Mouse (Mus musculus) MEL (cell line): ENCODE measurements around the gene Pdzd7. TPM values are rescaled to one million over a fixed set of nuclear protein-coding genes. Genes with fewer than 3 reads are reported as not detected.

Experiments
- DNase-seq: peaks from one replicate; pipeline ENCODE4 v3.0.0; 2011; ENCODE audit warnings: low read depth, low spot score
- H3K27ac ChIP-seq: 2 replicates; pipeline ENCODE4 v1.5.1; 2012; ENCODE audit warnings: low read depth, mild to moderate bottlenecking, control low read depth, low read length, moderate library complexity; ENCODE audit not compliant: control insufficient read depth
- H3K27me3 ChIP-seq, 2 experiments: fragments of 150-350 bp in 1 of 2; sonication (generic) in 1 of 2; 2 replicates each; pipeline ENCODE4 v1.6.1; 2012; ENCODE audit warnings: low read length in 2 of 2, mild to moderate bottlenecking in 2 of 2, improper control_type of control experiment in 1 of 2, moderate library complexity in 1 of 2; ENCODE audit not compliant: insufficient read depth in 2 of 2, control insufficient read depth in 1 of 2
- H3K36me3 ChIP-seq, 2 experiments: 2 replicates each; pipeline ENCODE4 v1.6.1; 2012 to 2014; ENCODE audit warnings: low read length in 2 of 2, improper control_type of control experiment in 1 of 2, inconsistent platforms in 1 of 2, mild to moderate bottlenecking in 1 of 2; ENCODE audit not compliant: insufficient read depth in 2 of 2, control insufficient read depth in 1 of 2
- H3K4me1 ChIP-seq, 2 experiments: fragments of 150-350 bp in 1 of 2; sonication (generic) in 1 of 2; 2 replicates each; pipeline ENCODE4 v1.6.1; 2012; ENCODE audit warnings: low read length in 2 of 2, improper control_type of control experiment in 1 of 2, mild to moderate bottlenecking in 1 of 2; ENCODE audit not compliant: insufficient read depth in 2 of 2, control insufficient read depth in 1 of 2
- H3K4me3 ChIP-seq, 2 experiments: fragments of 150-350 bp in 1 of 2; sonication (generic) in 1 of 2; 2 replicates each; pipeline ENCODE4 v1.5.1; 2012; ENCODE audit warnings: low read depth in 2 of 2, low read length in 2 of 2, mild to moderate bottlenecking in 2 of 2, moderate library complexity in 2 of 2, control low read depth in 1 of 2, improper control_type of control experiment in 1 of 2; ENCODE audit not compliant: control insufficient read depth in 1 of 2, insufficient read depth in 1 of 2
- H3K79me2 ChIP-seq: 2 replicates; pipeline ENCODE4 v1.6.1; 2012; ENCODE audit warnings: mild to moderate bottlenecking, low read length, moderate library complexity; ENCODE audit not compliant: control insufficient read depth, poor library complexity, insufficient read depth
- H3K9ac ChIP-seq: 2 replicates; pipeline ENCODE4 v1.6.1; 2012; ENCODE audit warnings: low read depth, mild to moderate bottlenecking, control low read depth, low read length, moderate library complexity; ENCODE audit not compliant: control insufficient read depth, poor library complexity, severe bottlenecking
- H3K9me3 ChIP-seq: fragments of 150-350 bp; sonication (generic); replicated peaks from 2 replicates; pipeline ENCODE4 v1.6.1; 2012; ENCODE audit warnings: mild to moderate bottlenecking, low read length, improper control_type of control experiment, moderate library complexity; ENCODE audit not compliant: insufficient read depth
- CTCF ChIP-seq, 3 experiments: IDR thresholded peaks in 2 of 3; conservative IDR thresholded peaks in 1 of 3; 2 replicates each; pipeline ENCODE4 v1.5.1; 2011 to 2012; ENCODE audit warnings: low read length in 3 of 3, low read depth in 2 of 3, mild to moderate bottlenecking in 2 of 3, improper control_type of control experiment in 1 of 3, inconsistent platforms in 1 of 3, mixed read lengths in 1 of 3, moderate library complexity in 1 of 3; ENCODE audit not compliant: control insufficient read depth in 1 of 3, insufficient read depth in 1 of 3, poor library complexity in 1 of 3, severe bottlenecking in 1 of 3
- ELF1 ChIP-seq: IDR thresholded peaks from 2 replicates; pipeline ENCODE4 v1.6.1; 2014; ENCODE audit warnings: low read depth, mild to moderate bottlenecking, inconsistent platforms, low read length, improper control_type of control experiment, moderate library complexity
- EP300 ChIP-seq, 2 experiments: IDR thresholded peaks; 2 replicates each; pipeline ENCODE4 v1.6.1; 2011; ENCODE audit warnings: improper control_type of control experiment in 2 of 2, low read length in 2 of 2, low read depth in 1 of 2, mild to moderate bottlenecking in 1 of 2
- HCFC1 ChIP-seq: IDR thresholded peaks from 2 replicates; pipeline ENCODE4 v1.6.1; 2012; ENCODE audit warnings: low read depth, mild to moderate bottlenecking, inconsistent platforms, low read length, improper control_type of control experiment, moderate library complexity
- MAFK ChIP-seq: IDR thresholded peaks from 2 replicates; pipeline ENCODE4 v1.6.1; 2011; ENCODE audit warnings: low read depth, mild to moderate bottlenecking, low read length, improper control_type of control experiment, borderline replicate concordance
- MAZ ChIP-seq: IDR thresholded peaks from 2 replicates; pipeline ENCODE4 v1.6.1; 2012; ENCODE audit warnings: low read depth, mild to moderate bottlenecking, inconsistent platforms, low read length, improper control_type of control experiment
- MEF2A ChIP-seq: IDR thresholded peaks from 2 replicates; pipeline ENCODE4 v1.6.1; 2014; ENCODE audit warnings: low read depth, mild to moderate bottlenecking, inconsistent platforms, low read length, improper control_type of control experiment; ENCODE audit not compliant: poor library complexity, insufficient replicate concordance, severe bottlenecking; ENCODE audit errors: extremely low read depth
- MXI1 ChIP-seq: IDR thresholded peaks from 2 replicates; pipeline ENCODE4 v1.6.1; 2011; ENCODE audit warnings: mild to moderate bottlenecking, low read depth, low read length, improper control_type of control experiment
- MYB ChIP-seq: IDR thresholded peaks from 2 replicates; pipeline ENCODE4 v1.6.1; 2011; ENCODE audit warnings: mild to moderate bottlenecking, low read depth, low read length, improper control_type of control experiment
- NELFE ChIP-seq: IDR thresholded peaks from 2 replicates; pipeline ENCODE4 v1.6.1; 2011; ENCODE audit warnings: low read depth, low read length, improper control_type of control experiment
- NRF1 ChIP-seq: IDR thresholded peaks from 2 replicates; pipeline ENCODE4 v1.6.1; 2014; ENCODE audit warnings: low read depth, mild to moderate bottlenecking, inconsistent platforms, low read length, improper control_type of control experiment, moderate library complexity; ENCODE audit not compliant: poor library complexity, insufficient read depth, severe bottlenecking
- POLR2A ChIP-seq, 2 experiments: IDR thresholded peaks; 2 replicates each; pipeline ENCODE4 v1.6.1; 2011 to 2012; ENCODE audit warnings: low read length in 2 of 2, mild to moderate bottlenecking in 2 of 2, control low read depth in 1 of 2, improper control_type of control experiment in 1 of 2, low read depth in 1 of 2, moderate library complexity in 1 of 2; ENCODE audit not compliant: control insufficient read depth in 1 of 2, insufficient read depth in 1 of 2, poor library complexity in 1 of 2
- POLR2AphosphoS2 ChIP-seq: IDR thresholded peaks from 2 replicates; pipeline ENCODE4 v1.6.1; 2011; ENCODE audit warnings: low read length, improper control_type of control experiment
- POLR2AphosphoS5 ChIP-seq: IDR thresholded peaks from 2 replicates; pipeline ENCODE4 v1.6.1; 2012; ENCODE audit warnings: low read depth, borderline replicate concordance, mild to moderate bottlenecking, inconsistent platforms, low read length, moderate library complexity, mixed read lengths
- RAD21 ChIP-seq: IDR thresholded peaks from 2 replicates; pipeline ENCODE4 v1.6.1; 2011; ENCODE audit warnings: mild to moderate bottlenecking, low read depth, low read length, improper control_type of control experiment
- RCOR1 ChIP-seq: IDR thresholded peaks from 2 replicates; pipeline ENCODE4 v1.6.1; 2012; ENCODE audit warnings: low read depth, mild to moderate bottlenecking, inconsistent platforms, low read length, improper control_type of control experiment
- TCF12 ChIP-seq: IDR thresholded peaks from 2 replicates; pipeline ENCODE4 v1.6.1; 2014; ENCODE audit warnings: low read depth, mild to moderate bottlenecking, inconsistent platforms, low read length, improper control_type of control experiment, moderate library complexity
- USF2 ChIP-seq, 2 experiments: IDR thresholded peaks; 2 replicates each; pipeline ENCODE4 v1.6.1; 2011 to 2012; ENCODE audit warnings: improper control_type of control experiment in 2 of 2, low read length in 2 of 2, borderline replicate concordance in 1 of 2, inconsistent platforms in 1 of 2, low read depth in 1 of 2, mild to moderate bottlenecking in 1 of 2; ENCODE audit not compliant: insufficient read depth in 1 of 2
- ZC3H11A ChIP-seq: IDR thresholded peaks from 2 replicates; pipeline ENCODE4 v1.6.1; 2012; ENCODE audit warnings: low read depth, mild to moderate bottlenecking, inconsistent platforms, low read length, improper control_type of control experiment
- ZKSCAN1 ChIP-seq: IDR thresholded peaks from 2 replicates; pipeline ENCODE4 v1.6.1; 2012; ENCODE audit warnings: low read depth, mild to moderate bottlenecking, inconsistent platforms, low read length, improper control_type of control experiment, moderate library complexity
- ZMIZ1 ChIP-seq: IDR thresholded peaks from 2 replicates; pipeline ENCODE4 v1.6.1; 2012; ENCODE audit warnings: low read depth, mild to moderate bottlenecking, inconsistent platforms, low read length, improper control_type of control experiment, moderate library complexity
- ZNF384 ChIP-seq: IDR thresholded peaks from 2 replicates; pipeline ENCODE4 v1.6.1; 2012; ENCODE audit warnings: low read depth, mild to moderate bottlenecking, inconsistent platforms, low read length, improper control_type of control experiment
- polyA plus RNA-seq, 2 experiments: library from polyadenylated mRNA; stranded (reverse) in 1 of 2; unstranded in 1 of 2; fragments of >175 nt in 1 of 2; fragments of >200 nt in 1 of 2; gene quantifications; 2 replicates each; pipeline versions ENCODE4 v1.2.1 to v1.2.4; 2012; ENCODE audit warnings: low replicate concordance in 2 of 2, low read depth in 1 of 2; ENCODE audit not compliant: insufficient read length in 2 of 2, insufficient read depth in 1 of 2, missing spikeins in 1 of 2
- total RNA-seq: library from RNA; depleted of rRNA; stranded (reverse); fragments of 300-350 nt; gene quantifications from 2 replicates; pipeline ENCODE4 v1.2.3, GENCODE M21; 2012

The Pdzd7 gene
- total and polyA plus RNA-seq, 3 experiments = 0.08 to 0.56 TPM; not detected in 1

GRCm38 (mm10) chr19:44999647-45000046, 45.9 kb downstream of the Pdzd7 start:
- no peak overlapping the region for H3K27ac ChIP-seq
- H3K9ac ChIP-seq = no peak overlapping the region
- DNase-seq = no peak
- H3K36me3 ChIP-seq = peaks cover 2 to 4% of the 10 kb centered on the region in 2 experiments
- no peak overlapping the region for H3K4me3 ChIP-seq
- H3K79me2 ChIP-seq = peaks cover 4% of the 10 kb centered on the region; the same call in 1 of the 2 replicates
- TF ChIP-seq NRF1 = no peak
- no peak for TF ChIP-seq ZC3H11A
- TF ChIP-seq CTCF (IDR thresholded peaks at IDR 0.05 in 2 of 3, conservative IDR thresholded peaks at IDR 0.05 in 1 of 3; ENCODE audit: control insufficient read depth in 1 of 3, insufficient read depth in 1 of 3, low read depth in 2 of 3, low read length in 3 of 3, poor library complexity in 1 of 3, severe bottlenecking in 1 of 3) = no peak
- no peak for TF ChIP-seq ELF1
- no peak for TF ChIP-seq MAFK
- no peak for TF ChIP-seq NELFE
- TF ChIP-seq MXI1 = no peak
- TF ChIP-seq POLR2AphosphoS2 = no peak
- TF ChIP-seq POLR2A (IDR thresholded peaks at IDR 0.05; ENCODE audit: control insufficient read depth in 1 of 2, insufficient read depth in 1 of 2, low read depth in 1 of 2, low read length in 2 of 2, poor library complexity in 1 of 2) = no peak
- TF ChIP-seq ZMIZ1 = no peak
- TF ChIP-seq RAD21 = no peak
- TF ChIP-seq HCFC1 = no peak
- no peak for TF ChIP-seq MAZ
- TF ChIP-seq EP300 (IDR thresholded peaks at IDR 0.05; ENCODE audit: low read depth in 1 of 2, low read length in 2 of 2) = no peak
- TF ChIP-seq, all 39 proteins: peak for 0
- H3K4me1 ChIP-seq = peaks cover 0 to 12% of the 10 kb centered on the region in 2 experiments; a peak in 3 of 4 replicates
- no peaks in the 10 kb centered on the region for H3K9me3 ChIP-seq
- no peaks in the 10 kb centered on the region for H3K27me3 ChIP-seq

DNA sequence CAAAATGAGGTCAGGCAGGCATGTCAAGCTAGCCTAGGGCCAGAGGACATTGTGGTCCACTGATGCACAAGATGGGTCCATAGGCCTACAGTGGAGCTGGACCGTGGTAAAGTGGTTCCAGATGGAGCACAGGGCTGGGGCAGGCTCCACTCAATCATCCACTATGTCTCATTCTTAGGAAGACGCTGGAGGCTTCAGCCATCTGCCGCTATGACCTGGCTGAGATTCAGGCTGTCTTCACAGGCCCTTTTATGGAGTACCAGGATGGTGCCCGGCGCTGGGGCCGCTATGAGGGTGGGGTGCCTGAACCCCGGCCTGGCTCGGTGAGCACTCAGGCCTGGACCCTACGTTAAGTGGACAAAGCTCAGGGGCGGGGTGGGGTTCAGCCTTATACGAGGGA, 47.7 kb downstream of the Pdzd7 start:
- no peaks in the 10 kb centered on the region for H3K9me3 ChIP-seq
- H3K4me3 ChIP-seq = no peak overlapping the region
- peaks cover 0 to 9% of the 10 kb centered on the region in 2 experiments; a peak in 3 of 4 replicates for H3K4me1 ChIP-seq
- H3K9ac ChIP-seq = no peak overlapping the region
- no peaks in the 10 kb centered on the region for H3K27me3 ChIP-seq
- H3K79me2 ChIP-seq = no peaks in the 10 kb centered on the region
- TF ChIP-seq ZNF384 (no peak), TCF12 (no peak), RCOR1 (no peak), ZKSCAN1 (no peak), EP300 (IDR thresholded peaks at IDR 0.05; ENCODE audit: low read depth in 1 of 2, low read length in 2 of 2) (no peak), MYB (no peak), POLR2AphosphoS5 (no peak), MEF2A (no peak), ZC3H11A (no peak), NRF1 (no peak), HCFC1 (no peak), USF2 (IDR thresholded peaks at IDR 0.05; ENCODE audit: borderline replicate concordance in 1 of 2, insufficient read depth in 1 of 2, low read depth in 1 of 2, low read length in 2 of 2) (no peak), MXI1 (no peak)
- H3K27ac ChIP-seq = no peak overlapping the region
- H3K36me3 ChIP-seq = no peaks in the 10 kb centered on the region
- DNase-seq = no peak
